27 mouse cellular contexts compared by ENCODE assay signal in genomic region chr5:139644816-139645215, GRCm38 (mm10).
"Had no signal": no experiment of that assay in that cellular context is flagged by ENCODE, and none has a peak within 500 bp of the region (broad histone marks: within the 10 kb centered on the region; RNA-seq: fewer than 3 reads in every experiment).

No protein-coding gene starts in this region.

- ATAC-seq: inflammation-experienced regulatory T-cells, adult 6 months; intestine, embryonic 15.5 days; intestine, postnatal 0 days; liver, postnatal 0 days had no signal

- H3K27ac ChIP-seq: gastrocnemius, adult 2 months; heart, embryonic 10.5 days; hindbrain, embryonic 10.5 days; hindbrain, embryonic 13.5 days; hindbrain, embryonic 15.5 days; intestine, embryonic 15.5 days; layer of hippocampus, adult 2 months; limb, embryonic 10.5 days; limb, embryonic 12.5 days; liver, embryonic 13.5 days; liver, embryonic 15.5 days had no signal

- H3K36me3 ChIP-seq: heart, embryonic 10.5 days; heart, embryonic 12.5 days; hindbrain, embryonic 10.5 days; hindbrain, embryonic 13.5 days; hindbrain, embryonic 15.5 days; intestine, embryonic 15.5 days; limb, embryonic 10.5 days; limb, embryonic 12.5 days; liver, embryonic 13.5 days; liver, embryonic 15.5 days had no signal

- H3K9me3 ChIP-seq: heart, embryonic 10.5 days; hindbrain, embryonic 13.5 days; hindbrain, embryonic 15.5 days; intestine, embryonic 15.5 days; limb, embryonic 10.5 days; liver, embryonic 13.5 days; liver, embryonic 15.5 days had no signal

- H3K9ac ChIP-seq: heart, embryonic 12.5 days; hindbrain, embryonic 13.5 days; hindbrain, embryonic 15.5 days; intestine, embryonic 15.5 days; limb, embryonic 12.5 days; liver, embryonic 13.5 days; liver, embryonic 15.5 days; liver, postnatal 0 days had no signal

- H3K4me3 ChIP-seq: gastrocnemius, adult 2 months; heart, embryonic 10.5 days; heart, embryonic 12.5 days; hindbrain, embryonic 10.5 days; hindbrain, embryonic 13.5 days; hindbrain, embryonic 15.5 days; intestine, embryonic 15.5 days; layer of hippocampus, adult 2 months; limb, embryonic 10.5 days; limb, embryonic 12.5 days; liver, embryonic 13.5 days; liver, embryonic 15.5 days had no signal

- H3K4me2 ChIP-seq: heart, embryonic 12.5 days; hindbrain, embryonic 13.5 days; hindbrain, embryonic 15.5 days; intestine, embryonic 15.5 days; limb, embryonic 12.5 days; liver, embryonic 11.5 days; liver, embryonic 13.5 days; liver, embryonic 15.5 days had no signal

- H3K27me3 ChIP-seq: liver, embryonic 13.5 days; liver, embryonic 15.5 days had no signal

- DNase-seq: gastrocnemius, adult 2 months; gastrocnemius, postnatal 10 days; gastrocnemius, postnatal 25 days; heart, adult 18-20 months; heart, postnatal 10 days; heart, postnatal 4 days; kidney, adult 18-20 months; kidney, adult 9 months; kidney, postnatal 10 days; kidney, postnatal 25 days; kidney, postnatal 4 days; liver; liver, embryonic 13.5 days; liver, postnatal 0 days had no signal

- H3K4me1 ChIP-seq: heart, embryonic 10.5 days; heart, embryonic 12.5 days; intestine, embryonic 15.5 days; liver, embryonic 13.5 days; liver, embryonic 15.5 days had no signal
